Mouse (Mus musculus) spleen, postnatal 14 days (tissue): Measurements from ENCODE around the gene Pla2g4a.

Experiments
- DNase-seq, 2 experiments: peaks; one replicate each; pipeline ENCODE4 v3.0.0; 2021 to 2022; ENCODE audit warnings: low spot score in 2 of 2

The Pla2g4a gene

DNA sequence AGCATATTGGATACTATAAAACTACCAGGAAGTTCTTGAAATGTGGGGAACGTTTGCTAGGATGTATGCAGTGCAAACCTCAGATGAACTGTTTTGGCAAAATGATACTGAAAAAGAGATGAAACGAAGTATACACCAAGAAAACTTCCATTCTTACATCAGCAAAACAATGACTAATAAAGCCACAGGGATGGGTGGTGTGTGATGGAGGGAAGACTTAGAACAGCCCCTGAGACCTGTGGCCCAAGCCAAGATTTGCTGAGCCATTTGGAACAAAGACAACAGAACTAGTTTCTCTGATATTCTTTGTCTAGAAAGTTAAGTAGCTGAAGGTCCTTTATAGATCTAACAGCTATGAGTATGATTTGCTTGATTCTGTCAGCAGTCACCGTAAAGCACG, 105.5 kb downstream of the Pla2g4a start:
- no peak for DNase-seq

DNA sequence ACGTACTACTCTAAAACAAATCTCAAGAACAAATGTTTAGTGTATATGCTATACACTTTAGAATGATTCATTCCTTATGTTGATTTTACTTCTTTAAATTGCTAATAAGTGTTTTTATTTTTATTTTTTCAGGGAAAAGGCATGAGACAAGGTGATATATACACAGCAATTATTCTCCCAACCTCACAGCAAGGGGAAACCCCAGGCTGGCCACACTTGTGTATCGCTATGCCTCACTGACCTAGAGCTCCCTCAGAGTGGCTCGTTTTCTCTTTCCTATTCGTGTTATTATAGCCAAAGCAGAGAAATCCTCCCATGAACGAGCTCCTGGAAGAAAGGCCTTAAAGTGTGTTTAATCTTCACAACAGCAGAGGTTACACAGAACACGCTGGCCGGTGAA, 106.2 kb downstream of the Pla2g4a start:
- no peak for DNase-seq

DNA sequence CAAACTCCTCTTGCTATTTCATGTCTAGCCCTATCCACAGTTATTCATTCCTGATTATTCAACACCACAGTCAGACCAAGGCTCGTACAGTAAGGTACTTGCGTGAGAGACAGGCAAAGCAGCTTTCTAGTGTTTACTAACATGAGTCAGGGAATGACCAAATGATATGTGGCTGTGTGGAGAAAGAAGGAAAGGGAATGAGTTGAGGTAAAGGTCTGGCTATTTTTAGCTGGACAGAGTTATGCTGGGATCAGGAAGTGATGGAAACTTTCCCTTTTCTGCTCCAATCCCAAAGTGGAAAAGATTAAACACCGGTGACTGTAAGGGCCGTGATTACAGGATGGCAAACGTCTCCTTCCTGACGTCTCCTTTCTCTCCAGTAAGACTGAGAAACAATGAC, 114.4 kb downstream of the Pla2g4a start:
- no peak for DNase-seq

DNA sequence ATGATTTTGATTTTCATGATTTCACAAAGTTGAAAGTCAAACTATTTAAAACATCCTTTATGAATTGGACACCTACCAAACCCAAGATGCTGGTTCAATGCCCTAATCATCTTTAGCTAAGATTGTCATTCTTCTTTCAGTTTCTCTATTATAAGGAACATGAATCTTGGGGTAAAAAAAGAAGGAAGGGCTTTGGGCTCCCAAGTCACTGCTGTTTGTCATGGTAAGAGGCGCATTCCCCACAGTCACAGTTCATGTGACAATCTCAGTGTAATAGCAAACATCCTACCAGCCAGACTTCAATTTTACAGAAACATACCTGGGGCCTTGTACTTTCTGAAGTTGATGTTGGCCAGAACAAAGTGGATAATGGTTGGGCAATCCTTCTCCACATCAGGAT, 119.2 kb downstream of the Pla2g4a start:
- no peak for DNase-seq

DNA sequence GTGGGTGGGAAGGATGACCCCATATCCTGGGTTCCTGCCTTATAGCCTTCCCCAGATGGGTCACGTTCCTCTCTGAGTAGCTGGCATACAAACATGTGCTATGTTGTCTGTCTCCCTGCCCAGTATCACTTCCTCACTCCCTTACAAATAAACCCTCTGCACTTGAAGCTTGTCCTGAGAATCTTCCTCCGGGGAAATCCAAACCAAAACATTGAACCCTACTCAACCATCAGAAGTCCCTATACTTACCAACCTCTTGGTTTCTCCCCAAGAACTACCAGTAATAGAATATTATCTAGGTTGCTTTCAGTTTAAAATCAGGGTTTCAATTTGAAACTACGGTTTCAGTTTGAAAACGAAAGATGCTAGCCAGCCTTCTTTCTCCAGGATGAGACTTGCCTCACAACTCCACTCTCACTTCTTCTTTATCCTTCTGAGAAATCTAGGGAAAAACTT, 120.1 kb downstream of the Pla2g4a start:
- DNase-seq: no peak

DNA sequence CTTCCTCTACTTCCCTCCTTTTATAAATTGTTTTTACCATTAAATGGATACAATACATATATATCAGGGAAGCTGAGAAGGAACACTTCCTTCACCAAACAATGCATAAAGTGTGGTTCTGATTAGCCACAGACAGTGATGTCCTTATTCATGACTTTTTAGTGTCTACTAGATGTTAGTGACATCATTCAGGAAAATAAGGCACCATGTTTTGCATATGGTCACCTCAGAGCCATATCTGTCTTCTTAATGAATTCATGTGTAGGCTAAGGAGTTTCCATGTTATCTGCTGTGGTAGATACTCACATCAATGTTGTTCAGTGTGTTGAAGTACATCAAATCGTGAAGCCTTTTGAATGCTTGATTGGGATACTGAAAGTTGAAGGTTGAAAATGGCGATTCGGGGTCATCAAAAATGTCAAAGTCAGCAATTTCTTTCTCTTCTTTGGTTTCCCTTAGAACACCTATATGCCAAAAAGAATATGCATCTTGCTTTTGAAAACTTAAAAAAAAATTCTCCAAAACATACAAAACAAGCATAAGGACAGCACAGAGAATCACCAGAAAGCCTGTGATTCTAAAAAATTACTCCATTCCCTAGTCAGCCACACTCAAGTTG, 120.7 kb downstream of the Pla2g4a start:
- no peak for DNase-seq

DNA sequence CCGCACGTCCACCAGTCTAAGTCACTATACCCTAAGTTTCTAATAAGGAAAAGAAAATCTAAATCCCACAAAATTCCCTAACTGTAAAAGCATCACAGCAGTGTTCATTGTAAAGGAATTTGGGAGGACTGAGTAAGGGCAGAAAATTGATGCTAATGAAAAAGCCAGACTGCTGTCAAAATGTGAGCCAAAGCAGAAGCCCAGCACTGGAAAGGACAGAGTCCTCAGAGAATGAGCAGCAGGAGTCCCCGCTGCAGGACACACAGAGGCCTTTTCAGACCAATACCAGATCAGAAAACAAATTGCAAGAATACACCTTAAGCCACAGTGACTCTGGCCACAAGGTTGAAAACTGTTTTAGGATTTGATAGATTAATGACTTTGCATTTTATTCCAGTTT, 124.6 kb downstream of the Pla2g4a start:
- DNase-seq: no peak

DNA sequence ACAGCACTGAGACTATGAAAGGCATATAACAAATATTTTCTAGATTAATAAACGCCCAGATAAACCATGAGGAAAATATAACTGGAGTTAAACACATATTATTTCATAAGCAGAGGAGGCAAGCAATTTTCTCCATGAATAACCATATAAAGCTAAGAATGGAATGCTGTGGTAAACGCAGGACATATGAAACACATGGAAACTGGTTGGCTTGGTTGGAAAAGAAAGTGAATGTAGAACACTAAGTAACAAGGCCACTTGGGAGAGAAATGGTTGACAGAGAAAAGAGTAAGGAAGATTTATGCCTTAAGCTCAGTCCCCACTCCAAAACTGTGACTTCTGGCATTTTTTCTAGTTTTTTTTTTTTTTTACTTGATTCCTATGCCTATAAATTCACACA, 127.2 kb downstream of the Pla2g4a start:
- DNase-seq: no peak

DNA sequence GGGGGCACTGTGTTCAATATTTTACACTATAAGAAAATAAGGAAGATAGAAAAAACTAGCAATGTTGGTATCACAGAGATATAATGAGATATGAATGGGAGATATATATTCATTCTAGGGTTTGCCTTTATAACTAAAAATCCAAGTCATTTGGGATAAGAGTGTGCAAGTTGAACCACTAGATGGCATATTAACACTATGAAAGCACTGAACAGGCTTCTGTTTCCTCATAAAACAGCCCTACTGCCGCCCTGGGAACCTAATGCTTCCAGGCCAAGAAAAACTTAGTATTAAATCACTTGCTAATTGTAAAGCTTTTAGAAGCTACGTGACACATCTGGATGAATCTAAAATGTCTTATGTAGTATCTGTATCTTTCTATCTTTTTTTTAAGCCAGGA, 128.1 kb downstream of the Pla2g4a start:
- DNase-seq: no peak

DNA sequence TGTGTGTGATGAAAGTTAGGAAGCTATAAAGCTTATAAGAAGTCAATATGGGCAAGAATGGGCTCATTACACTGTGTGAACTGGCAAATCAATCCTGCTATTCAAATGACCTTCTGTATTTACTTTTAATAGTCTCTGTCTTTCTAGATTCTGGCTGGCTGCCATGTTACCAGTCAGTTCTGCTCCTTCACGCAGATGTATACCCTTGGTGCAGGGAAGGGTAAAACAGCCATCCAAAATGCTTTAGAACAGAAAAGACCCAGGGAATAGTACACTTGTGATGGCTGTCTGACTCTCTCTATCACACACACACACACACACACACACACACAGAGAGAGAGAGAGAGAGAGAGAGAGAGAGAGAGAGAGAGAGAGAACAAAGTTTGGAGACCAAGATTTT, 128.6 kb downstream of the Pla2g4a start:
- no peak for DNase-seq

DNA sequence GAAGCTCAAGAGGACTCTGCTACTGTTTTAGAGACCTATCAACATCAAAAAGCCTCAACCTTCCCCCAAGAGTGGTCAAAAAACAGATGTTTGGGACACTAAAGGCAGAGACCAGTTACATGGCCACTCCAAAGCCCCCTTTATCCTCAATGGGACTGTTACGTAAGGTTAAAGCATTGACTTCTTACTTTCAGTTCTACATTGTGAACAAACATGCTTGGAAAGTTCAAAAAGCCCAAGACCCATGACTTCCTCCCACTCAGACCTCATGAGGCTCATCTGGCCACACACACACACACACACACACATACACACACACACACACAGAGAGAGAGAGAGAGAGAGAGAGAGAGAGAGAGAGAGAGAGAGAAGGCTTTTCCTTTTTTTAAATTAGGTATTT, 130.0 kb downstream of the Pla2g4a start:
- no peak for DNase-seq

DNA sequence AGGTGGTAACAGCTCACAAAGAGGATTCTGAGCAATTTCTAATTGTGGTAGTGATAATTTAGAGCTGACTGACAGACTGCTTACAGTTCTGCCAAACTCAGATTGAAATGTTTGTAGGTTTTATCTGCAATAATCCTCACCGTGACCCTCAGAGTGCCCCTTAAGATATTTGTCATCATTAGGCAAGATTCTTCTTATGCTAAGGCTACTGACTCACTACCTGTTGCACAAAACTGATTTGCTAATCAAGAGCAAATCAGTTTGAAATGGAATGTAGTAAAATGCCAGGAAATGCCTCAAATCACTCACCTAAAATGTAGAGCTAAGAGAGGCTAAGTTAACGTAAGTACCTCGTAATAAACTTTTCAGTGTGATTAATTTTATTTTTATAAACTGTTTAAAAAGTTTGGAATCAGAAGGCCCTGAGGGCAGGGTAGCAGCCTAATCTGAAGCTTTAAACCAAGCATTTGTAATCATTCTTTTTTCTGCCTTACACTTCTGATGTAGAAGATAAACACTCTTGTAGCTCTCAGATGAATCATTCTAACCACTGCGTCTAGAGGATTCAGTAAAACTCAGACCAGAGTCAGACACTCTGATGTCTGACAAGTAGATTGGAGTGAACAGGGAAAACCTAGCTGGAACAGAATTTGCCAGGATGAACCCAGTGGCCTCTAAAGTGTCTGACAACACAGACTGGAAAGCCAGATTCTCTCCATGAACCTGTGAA, 147.3 kb downstream of the Pla2g4a start:
- DNase-seq: no peak

DNA sequence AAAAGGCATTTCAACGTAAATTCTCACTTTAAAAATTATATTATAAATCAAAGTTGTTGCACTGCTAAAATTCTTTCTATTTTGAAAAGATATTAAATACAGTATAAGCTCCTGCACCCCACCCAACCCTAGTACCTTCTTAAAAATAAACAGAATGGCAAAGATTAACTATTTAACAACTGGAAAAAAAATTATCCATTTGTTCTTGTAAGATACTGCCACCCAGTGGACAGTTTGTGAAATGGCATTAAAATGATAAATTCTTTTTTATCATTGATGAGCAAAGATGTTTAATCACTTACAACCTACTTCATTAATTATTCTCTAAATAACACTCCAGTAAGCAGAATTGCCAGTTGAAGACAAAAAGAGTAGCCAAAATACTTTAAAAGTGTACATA, 151.6 kb downstream of the Pla2g4a start:
- DNase-seq: no peak
